Mouse (Mus musculus) cerebellum, postnatal 4 days (tissue): ENCODE measurements around the gene Cphx3.
"Not testable (repeated sequence)": the region's sequence is repeated elsewhere in the genome, so short reads cannot be mapped to it uniquely, and the experiment has no call there.

Experiments
- DNase-seq, 2 experiments: peaks; one replicate each; pipeline ENCODE4 v3.0.0; 2022; ENCODE audit warnings: low spot score in 2 of 2, mixed read lengths in 1 of 2

Gene Cphx3

DNA sequence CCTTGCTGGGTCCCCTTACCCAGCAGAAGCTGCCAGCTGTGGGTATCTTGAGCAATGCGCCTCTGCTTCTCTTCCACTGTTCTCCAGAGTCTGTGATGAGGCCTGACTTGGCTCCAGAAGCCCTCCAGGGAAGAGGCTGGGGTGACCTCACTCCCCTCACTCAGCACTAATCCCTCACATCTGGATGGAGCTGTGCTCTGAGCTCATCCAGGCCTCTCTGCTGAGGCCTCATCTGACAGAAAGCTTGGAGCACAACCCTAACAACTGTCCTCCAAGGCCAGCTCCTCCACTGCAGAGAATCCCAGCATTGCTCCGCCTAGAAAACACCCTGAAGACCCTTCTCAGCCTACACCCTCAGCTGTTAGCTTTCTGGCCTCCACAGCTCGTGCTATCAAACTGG lies 91.9 kb downstream of the Cphx3 start:
- DNase-seq: not testable (repeated sequence)

DNA sequence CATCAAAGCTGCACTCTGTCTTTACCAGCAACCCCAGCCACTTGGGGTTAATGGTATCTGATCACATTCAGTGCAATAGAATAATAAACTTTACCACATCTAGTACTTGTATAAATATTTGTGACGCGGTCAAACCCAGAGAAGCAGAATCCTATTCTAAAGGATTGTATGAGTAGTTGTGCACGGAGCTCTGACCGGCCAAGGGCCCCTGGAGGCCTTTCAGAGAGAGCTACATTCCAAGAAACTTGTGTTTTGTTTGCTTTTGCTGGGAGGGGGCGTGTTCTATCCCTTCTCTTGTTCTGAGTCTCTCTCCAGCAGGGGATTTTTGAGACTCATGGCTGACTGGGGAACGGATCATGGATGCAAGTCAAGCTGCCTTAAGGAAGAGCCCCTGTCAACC lies 92.9 kb downstream of the Cphx3 start:
- DNase-seq: not testable (repeated sequence)

DNA sequence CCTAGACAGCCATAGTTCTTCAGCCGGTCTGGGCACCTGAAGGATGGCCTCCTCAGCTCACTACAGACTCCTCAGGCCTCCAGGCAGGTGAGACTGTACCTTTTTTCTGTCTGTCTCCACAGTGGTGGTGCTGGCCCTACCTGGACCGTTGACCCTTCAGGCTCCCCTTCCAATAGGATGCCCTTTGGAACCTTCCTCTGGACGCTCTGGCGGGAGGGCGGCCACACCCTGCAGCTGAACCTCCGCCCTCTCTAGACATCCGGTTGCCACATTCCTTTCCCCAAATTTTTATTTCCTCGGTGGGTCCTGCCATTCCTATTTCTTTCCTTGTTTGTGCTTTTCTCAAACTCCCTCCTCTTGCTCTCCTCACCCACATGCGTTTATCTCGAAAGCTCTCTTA lies 99.6 kb downstream of the Cphx3 start:
- DNase-seq: not testable (repeated sequence)

- not testable (repeated sequence) for DNase-seq
Measured at GRCm38 (mm10) chr14:26182380-26182779, 100.3 kb downstream of the Cphx3 start, which contains the start of gene Plac9b. Gene Plac9b (minus strand): TSS chr14:26182480.

GRCm38 (mm10) chr14:26186638-26187037 lies 104.5 kb downstream of the Cphx3 start:
- not testable (repeated sequence) for DNase-seq

DNA sequence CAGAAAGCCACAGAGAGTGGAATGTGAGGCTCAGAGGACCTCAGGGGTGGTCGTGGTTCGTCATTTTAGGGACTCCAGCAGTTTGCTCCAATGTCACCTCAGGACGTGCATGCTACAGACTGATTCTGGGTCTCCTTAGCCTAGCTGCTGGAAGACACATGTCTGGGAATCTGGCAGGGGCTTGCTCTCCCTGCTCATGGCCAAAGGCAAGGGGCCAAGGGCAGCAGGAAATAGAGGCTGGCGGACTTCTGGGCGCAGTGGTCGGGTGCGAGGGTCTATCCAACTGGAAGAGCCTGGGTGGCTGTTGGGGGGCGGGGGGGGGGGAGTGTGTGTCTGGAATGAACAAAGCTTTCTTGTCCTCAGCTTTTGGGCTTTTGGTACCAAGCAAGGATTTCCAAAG lies 106.3 kb downstream of the Cphx3 start:
- DNase-seq: not testable (repeated sequence)

DNA sequence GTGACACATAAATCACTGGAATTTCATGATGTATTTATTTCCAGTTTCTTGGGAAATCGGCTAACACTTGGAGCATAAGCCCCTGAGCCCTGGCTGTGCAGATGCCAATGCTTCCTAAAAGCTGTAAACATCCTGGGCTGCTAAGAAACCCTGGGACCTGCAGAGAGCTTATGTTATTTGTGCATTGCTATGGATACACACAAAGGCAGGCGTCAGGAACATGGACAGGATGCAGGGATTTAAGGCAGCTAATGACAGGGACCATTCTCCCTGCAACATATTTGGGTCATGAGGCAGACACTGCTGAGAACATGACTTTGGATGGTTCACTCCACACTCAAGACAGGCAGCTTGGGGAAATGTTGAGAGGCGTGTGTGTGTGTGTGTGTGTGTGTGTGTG lies 115.8 kb downstream of the Cphx3 start:
- not testable (repeated sequence) for DNase-seq

DNA sequence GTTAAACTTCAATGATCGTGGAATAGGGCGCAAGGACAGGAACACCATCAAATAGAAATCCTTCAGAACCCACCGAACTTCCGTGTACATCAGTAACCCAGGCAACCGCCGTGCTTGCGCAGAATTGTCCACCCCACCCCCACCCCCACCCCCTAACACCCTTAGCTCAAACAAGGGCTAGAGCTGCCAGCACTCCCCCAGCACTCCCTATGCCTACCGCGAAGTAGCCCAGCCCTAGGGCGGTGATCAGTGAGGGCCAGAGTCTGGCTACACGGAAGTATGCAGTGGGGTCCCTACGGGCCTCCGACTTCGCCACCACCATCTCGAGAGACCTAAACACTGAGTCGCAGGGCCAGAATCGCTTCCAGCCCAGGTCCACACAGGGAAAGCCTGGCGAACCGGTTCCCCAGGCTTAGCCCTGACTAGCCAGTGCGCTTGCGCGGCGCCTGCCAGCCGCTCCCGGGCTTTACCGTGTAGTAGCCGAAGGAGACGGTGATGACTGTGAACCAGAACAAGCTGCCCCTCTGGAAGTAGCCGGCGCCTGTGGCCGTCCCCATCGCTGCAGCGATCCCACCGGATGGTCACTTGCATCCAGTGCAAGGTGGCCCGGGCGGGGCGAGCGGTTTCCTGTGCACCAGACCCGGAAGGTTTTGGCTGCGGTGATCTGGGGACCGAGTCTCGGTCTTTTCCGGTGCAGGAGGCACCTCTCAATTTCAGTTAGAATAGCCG lies 124.3 kb downstream of the Cphx3 start:
- not testable (repeated sequence) for DNase-seq

DNA sequence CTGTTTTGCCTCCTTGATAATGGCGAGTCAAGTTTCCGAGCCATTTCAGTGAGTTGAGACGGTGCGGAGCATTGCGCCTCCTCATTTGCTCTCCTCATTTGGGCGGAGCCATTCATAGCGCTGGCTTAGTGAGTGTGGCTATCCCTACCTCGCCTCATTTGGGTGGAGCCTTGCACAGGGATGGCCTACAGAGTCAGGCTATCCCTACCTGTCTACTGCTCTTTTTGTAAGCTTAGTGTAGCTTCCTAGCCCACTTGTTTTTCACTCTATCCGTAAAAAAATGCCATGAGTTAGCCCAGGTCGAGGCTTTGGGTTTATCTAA lies 124.8 kb downstream of the Cphx3 start, which contains the start of gene Tmem254b:
Gene Tmem254b, minus strand, starts transcription at position 116 of the 322 bp plus-strand sequence.
- not testable (repeated sequence) for DNase-seq

DNA sequence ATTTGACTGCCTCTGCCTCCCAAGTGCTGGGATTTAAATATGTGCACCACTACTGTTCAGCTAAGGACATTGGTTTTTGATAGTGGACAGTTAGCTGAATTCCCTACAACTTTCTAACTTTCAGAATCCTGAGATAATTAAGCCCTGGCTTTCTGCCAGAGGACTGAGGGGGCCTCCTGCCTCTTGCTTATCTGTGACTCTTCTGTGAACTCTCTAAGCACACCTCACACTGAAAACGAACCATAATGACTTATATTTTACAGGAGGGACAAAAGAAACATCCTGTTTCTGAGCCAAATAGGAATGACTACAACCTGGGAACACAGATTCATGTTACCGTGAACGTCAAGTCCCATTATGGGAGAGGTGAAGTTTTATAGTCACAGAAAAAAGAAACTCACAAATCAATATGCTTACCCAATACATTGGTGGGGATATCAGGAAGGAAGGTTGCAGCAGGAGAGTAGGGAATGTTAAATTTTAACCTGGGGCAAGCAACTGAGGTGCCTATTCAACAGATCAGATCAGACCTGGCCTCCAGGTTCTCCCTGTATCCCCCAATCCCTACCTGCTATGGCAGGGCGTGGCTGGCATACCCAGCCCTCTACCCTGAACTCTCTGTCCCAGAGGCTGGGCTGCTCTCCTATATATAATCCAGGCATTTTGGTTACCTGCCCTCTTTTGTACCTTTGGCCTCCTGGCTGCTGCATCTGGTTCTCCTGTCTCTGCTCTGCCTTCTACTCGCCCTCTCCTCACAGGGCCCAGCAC lies 134.3 kb downstream of the Cphx3 start:
- not testable (repeated sequence) for DNase-seq

- DNase-seq: not testable (repeated sequence)
Measured at GRCm38 (mm10) chr14:26237183-26237582, 155.1 kb downstream of the Cphx3 start.

DNA sequence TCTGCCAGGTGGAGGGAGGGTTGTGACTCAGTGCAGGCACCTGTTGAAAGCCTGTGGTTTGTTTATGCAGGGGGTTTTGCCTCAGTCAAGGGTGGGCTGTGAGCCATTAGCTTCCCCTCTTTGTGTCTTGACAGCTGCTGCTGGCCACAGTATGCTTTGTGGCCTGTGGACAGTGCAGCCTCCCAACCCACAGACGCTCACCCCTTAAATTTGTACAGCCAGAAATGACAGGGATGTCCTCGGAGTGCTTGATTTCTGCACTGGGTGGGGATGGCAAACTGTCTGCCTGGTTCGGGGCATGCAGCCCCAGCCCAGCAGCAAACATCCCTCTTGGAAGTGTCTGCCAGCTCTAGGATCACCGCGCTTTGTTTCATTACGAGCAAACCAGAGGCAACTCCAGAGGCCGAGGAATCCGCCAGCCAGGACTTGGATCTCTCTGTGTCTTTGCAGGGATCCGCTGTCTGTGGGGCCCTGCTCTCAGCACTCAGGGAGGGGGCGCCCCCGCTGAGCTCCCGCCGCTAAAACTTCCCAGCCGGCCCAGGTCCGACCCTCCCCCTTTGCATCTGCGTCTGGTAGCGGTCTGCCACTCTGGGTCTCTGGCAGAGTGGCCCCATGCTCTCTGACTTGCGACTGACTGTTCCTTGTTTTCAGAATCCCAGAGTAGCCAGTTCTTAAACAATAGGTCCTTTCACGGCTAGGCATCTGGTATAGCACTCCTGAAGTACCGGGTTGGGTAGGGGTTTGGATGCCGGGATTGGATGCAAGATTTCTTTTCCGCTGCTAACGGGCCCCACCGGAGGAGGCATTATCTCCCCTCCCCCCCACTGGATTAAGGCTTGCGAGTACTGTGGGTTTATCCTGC lies 175.9 kb downstream of the Cphx3 start, which contains the start of gene Duxbl3:
Gene Duxbl3, plus strand, starts transcription at position 207 of the 862 bp plus-strand sequence.
- DNase-seq: not testable (repeated sequence)

GRCm38 (mm10) chr14:26258729-26259128 lies 176.6 kb downstream of the Cphx3 start:
- DNase-seq: not testable (repeated sequence)
